Mouse (Mus musculus) heart, embryonic 16.5 days (tissue): ENCODE data around the gene Cacnb2. TPM values are rescaled to one million over a fixed set of nuclear protein-coding genes. Genes with fewer than 3 reads are reported as not detected.

Source experiments
- ATAC-seq: fragments of 200-750 bp; cut with Nextera tagmentation; replicated peaks from 2 replicates; pipeline ENCODE4 v1.8.0; 2017; ENCODE audit warnings: moderate number of reproducible peaks; ENCODE audit not compliant: insufficient read depth, low FRiP score; ENCODE audit errors: extremely low read depth
- H3K27ac ChIP-seq: fragments of 300-500 bp; sonication (generic); 2 replicates; pipeline ENCODE4 v1.5.1; 2014; ENCODE audit warnings: mild to moderate bottlenecking, low read length, control low read depth, moderate library complexity
- H3K27me3 ChIP-seq: fragments of 300-500 bp; sonication (generic); 2 replicates; pipeline ENCODE4 v1.6.1; 2014; ENCODE audit warnings: low read length, mixed read lengths; ENCODE audit not compliant: control insufficient read depth, insufficient read depth
- H3K36me3 ChIP-seq: fragments of 300-500 bp; sonication (generic); 2 replicates; pipeline ENCODE4 v1.6.1; 2014; ENCODE audit not compliant: control insufficient read depth, insufficient read depth
- H3K4me1 ChIP-seq: fragments of 300-500 bp; sonication (generic); 2 replicates; pipeline ENCODE4 v1.6.1; 2014; ENCODE audit warnings: low read length, mixed read lengths; ENCODE audit not compliant: control insufficient read depth, insufficient read depth
- H3K4me2 ChIP-seq: fragments of 300-500 bp; sonication (generic); 2 replicates; pipeline ENCODE4 v1.6.1; 2014; ENCODE audit warnings: low read depth, mild to moderate bottlenecking, control low read depth, low read length
- H3K4me3 ChIP-seq: fragments of 300-500 bp; sonication (generic); 2 replicates; pipeline ENCODE4 v1.5.1; 2014; ENCODE audit warnings: mild to moderate bottlenecking, control low read depth, low read length
- H3K9ac ChIP-seq: fragments of 300-500 bp; sonication (generic); 2 replicates; pipeline ENCODE4 v1.6.1; 2014; ENCODE audit warnings: low read length, control low read depth
- H3K9me3 ChIP-seq: fragments of 300-500 bp; sonication (generic); replicated peaks from 2 replicates; pipeline ENCODE4 v1.6.1; 2016; ENCODE audit warnings: low read length; ENCODE audit not compliant: control insufficient read depth
- WGBS: fragments of 180-500 bp; shearing (Covaris S2); extraction: QIAGEN DNeasy Blood & Tissue Kit; methylation state at CpG from one replicate; pipeline ENCODE4 v1.1.7; 2014; 5-methylcytosine and 5-hydroxymethylcytosine counted together
- polyA plus RNA-seq: library from polyadenylated mRNA; unstranded; fragments of >200 nt; fragmentation: Nextera tagmentation; extraction: Ambion mirVana; gene quantifications from 2 replicates; pipeline ENCODE4 v1.2.1, GENCODE M21; 2015

The Cacnb2 gene
- polyA plus RNA-seq, 1 experiment from 2014 or later, result 12.9 TPM

DNA sequence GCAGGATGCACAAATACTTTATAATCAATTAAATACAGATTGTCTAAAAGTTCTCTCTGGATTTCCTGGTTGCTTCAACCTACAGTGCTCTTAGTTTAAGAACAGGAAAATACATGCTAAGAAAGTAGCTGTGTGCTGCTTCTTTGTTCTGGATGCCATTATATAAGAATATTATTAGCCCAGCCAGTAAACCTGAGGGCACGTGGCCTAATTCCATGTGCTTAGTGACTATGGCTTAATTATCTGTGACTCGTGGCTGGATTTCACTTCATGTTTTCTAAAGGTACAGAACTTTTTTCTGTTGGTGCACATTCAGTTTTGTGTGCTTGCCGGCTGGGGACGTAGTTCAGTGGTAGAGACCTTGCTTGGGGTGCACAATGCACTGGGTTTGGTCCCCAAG lies 222.3 kb downstream of the Cacnb2 start:
- H3K4me1 ChIP-seq, result peaks cover 36% of the 10 kb centered on the region
- no peaks in the 10 kb centered on the region for H3K36me3 ChIP-seq
- no peaks in the 10 kb centered on the region for H3K27me3 ChIP-seq
- H3K9ac ChIP-seq, result peak overlapping the region; percentile 47
- no peaks in the 10 kb centered on the region for H3K9me3 ChIP-seq
- WGBS, result 57% methylated on average over 4 of the region's 4 CpGs
- peak overlapping the region; percentile 25; the same call in 1 of the 2 replicates for H3K27ac ChIP-seq
- H3K4me2 ChIP-seq, result peak overlapping the region; percentile 50
- peak overlapping the region; percentile 32 for H3K4me3 ChIP-seq
- no peak for ATAC-seq

DNA sequence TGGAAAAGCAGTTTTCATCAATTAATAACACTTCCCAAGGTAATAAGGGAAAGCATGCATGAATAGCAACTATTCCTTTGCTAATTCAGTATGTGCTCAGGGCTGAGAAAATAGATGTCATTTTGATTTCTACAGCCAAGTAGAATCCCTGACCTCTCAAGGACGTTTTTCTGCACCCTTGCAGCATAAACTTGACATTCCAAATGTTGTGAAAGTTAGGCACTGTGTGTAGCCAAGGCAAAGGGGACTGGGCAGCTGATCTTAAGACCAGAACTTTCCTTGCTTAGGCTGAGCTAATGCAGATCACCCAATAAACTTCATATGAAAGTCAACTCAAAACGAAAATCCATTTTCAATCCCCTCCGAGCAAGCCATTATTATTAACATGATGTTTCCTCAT lies 226.6 kb downstream of the Cacnb2 start:
- no peak overlapping the region for H3K4me2 ChIP-seq
- H3K4me1 ChIP-seq, result peaks cover 36% of the 10 kb centered on the region
- WGBS, result 61% methylated on average over 3 of the region's 3 CpGs
- no peak overlapping the region for H3K9ac ChIP-seq
- H3K27ac ChIP-seq, result peak overlapping the region; percentile 51; the same call in 1 of the 2 replicates
- H3K4me3 ChIP-seq, result no peak overlapping the region
- no peaks in the 10 kb centered on the region for H3K9me3 ChIP-seq
- no peaks in the 10 kb centered on the region for H3K36me3 ChIP-seq
- no peak for ATAC-seq
- no peaks in the 10 kb centered on the region for H3K27me3 ChIP-seq

DNA sequence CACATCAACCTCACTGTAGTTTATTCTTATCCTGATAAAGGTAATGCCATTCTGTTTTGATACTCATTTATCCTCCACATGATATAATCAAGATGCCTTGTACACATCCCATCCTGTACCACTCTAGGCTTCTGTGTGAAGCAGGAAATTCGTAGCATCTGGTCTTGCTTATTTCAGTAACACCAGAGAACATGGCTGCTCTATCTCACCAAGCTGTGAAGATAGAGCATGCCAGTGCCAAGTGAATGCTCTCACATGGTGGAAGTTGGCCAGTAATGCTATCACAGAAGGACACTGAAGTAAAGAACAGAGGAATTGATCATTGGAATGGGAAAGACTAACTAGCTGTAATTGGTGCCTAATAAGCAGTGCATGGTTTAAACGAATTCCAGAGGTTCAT lies 228.4 kb downstream of the Cacnb2 start:
- Histone ChIP-seq H3K36me3 (no peaks in the 10 kb centered on the region), H3K27me3 (no peaks in the 10 kb centered on the region), H3K4me2 (no peak overlapping the region), H3K9ac (no peak overlapping the region), H3K4me1 (peaks cover 45% of the 10 kb centered on the region), H3K4me3 (no peak overlapping the region), H3K27ac (0 out of 2 replicates have a peak overlapping the region, but pooled peaks have one; percentile 19), H3K9me3 (no peaks in the 10 kb centered on the region)
- peak; percentile 39; the same call in 1 of the 2 replicates for ATAC-seq
- 60% methylated on average over 2 of the region's 2 CpGs for WGBS

DNA sequence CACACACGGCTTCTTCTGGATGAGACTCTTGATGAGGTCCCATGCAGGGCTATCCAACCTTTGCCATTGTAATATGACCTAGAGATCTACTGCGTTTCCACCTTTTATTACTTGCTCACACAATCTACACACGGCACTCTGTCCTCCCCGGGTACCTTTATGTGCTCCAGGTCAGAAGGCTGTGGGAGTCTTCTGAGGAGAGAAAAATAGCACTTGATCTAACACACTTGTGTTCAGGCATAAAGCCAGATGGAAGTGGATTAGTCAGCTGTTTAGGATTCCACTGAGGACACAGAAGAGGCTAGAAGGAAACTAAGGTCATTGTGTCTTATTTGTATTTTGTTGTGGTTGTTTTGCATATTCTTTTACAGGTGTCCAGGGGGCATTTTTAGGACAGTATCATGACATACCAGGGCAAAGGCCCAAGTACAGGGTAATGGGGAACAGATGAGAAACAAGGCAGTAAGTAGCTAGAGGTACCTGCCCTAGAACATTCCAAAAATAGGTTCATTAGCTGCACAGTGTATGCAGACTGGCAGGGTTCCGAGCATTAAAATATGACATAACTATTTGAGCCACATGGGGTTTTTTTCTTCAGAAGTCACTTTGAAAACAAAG lies 231.9 kb downstream of the Cacnb2 start:
- ATAC-seq, result peak; percentile 87

DNA sequence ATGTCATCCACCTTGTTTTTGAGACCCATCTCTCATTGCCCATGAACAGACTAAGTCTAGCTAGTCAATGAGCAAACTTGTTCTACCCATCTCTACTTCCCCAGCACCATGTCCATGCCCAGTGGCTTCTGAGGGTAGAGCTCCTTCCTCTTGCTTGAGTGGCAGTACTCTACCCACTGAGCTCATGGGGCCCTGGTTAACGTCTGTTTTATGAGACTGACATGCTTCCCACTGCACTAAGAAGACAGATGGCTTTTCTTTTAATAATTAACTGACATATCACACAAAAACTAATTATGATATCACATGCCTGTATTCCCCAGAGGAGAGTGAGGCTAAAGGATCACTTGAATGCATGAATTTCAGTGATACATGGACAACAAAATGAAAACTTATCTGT lies 238.4 kb downstream of the Cacnb2 start:
- no peak for ATAC-seq
- no peaks in the 10 kb centered on the region for H3K9me3 ChIP-seq
- no peak overlapping the region for H3K27ac ChIP-seq
- no peak overlapping the region for H3K9ac ChIP-seq
- 47% methylated on average over 1 of the region's 1 CpGs for WGBS
- no peak overlapping the region for H3K4me3 ChIP-seq
- no peaks in the 10 kb centered on the region for H3K36me3 ChIP-seq
- H3K4me2 ChIP-seq, result no peak overlapping the region
- peaks cover 11% of the 10 kb centered on the region for H3K4me1 ChIP-seq
- H3K27me3 ChIP-seq, result no peaks in the 10 kb centered on the region

More for the DNA sequence above, 231.9 kb downstream of the Cacnb2 start:
- peak overlapping the region; percentile 1; the same call in 1 of the 2 replicates for H3K4me2 ChIP-seq
- no peak overlapping the region for H3K4me3 ChIP-seq
- H3K27me3 ChIP-seq, result no peaks in the 10 kb centered on the region
- peak overlapping the region; percentile 79 for H3K27ac ChIP-seq
- H3K9ac ChIP-seq, result no peak overlapping the region
- H3K36me3 ChIP-seq, result no peaks in the 10 kb centered on the region
- H3K4me1 ChIP-seq, result peaks cover 33% of the 10 kb centered on the region
- WGBS, result 40% methylated on average over 5 of the region's 5 CpGs
- H3K9me3 ChIP-seq, result no peaks in the 10 kb centered on the region

DNA sequence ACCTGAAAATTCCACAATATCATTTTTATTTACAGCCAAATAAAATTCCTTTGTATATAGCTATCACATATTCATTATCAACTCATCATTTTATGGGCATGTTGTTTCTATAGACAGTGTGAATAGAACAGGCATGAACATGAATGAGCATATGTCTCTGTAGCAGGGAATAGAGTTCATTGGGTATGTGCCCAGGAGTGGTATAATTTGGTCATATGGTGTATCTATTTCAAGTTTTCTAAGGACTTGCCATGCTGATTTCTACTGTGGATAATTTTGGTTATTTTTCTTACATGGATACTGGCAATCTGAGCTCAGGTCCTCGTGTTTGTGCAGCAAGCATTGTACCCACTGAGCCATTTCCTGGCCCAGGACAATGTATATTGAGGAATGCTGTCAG lies 243.8 kb downstream of the Cacnb2 start:
- no peak overlapping the region for H3K4me2 ChIP-seq
- no peaks in the 10 kb centered on the region for H3K27me3 ChIP-seq
- no peaks in the 10 kb centered on the region for H3K36me3 ChIP-seq
- 67% methylated on average over 1 of the region's 1 CpGs for WGBS
- no peaks in the 10 kb centered on the region for H3K4me1 ChIP-seq
- no peak overlapping the region for H3K9ac ChIP-seq
- no peak for ATAC-seq
- H3K4me3 ChIP-seq, result no peak overlapping the region
- no peaks in the 10 kb centered on the region for H3K9me3 ChIP-seq
- no peak overlapping the region for H3K27ac ChIP-seq

DNA sequence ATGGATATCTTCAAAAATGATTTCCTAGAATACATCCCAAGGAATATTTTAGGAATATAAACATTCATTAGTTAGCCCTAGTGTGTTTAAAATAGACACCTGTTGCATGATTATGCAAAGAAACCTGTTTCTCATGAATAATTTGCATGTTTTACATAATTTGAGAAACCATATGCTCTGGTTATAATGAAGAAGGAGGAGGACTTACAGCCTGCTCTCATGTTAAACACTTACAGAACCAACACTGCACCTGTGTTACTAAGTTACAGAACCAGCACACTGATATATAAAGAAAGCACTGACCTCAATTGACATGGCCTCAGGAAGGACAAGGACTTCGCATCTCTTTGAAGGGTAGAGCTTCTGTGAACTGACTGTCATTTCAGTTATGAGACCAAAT lies 244.3 kb downstream of the Cacnb2 start:
- no peaks in the 10 kb centered on the region for H3K27me3 ChIP-seq
- no peak overlapping the region for H3K4me2 ChIP-seq
- H3K4me3 ChIP-seq, result no peak overlapping the region
- 81% methylated on average over 1 of the region's 1 CpGs for WGBS
- no peak overlapping the region for H3K9ac ChIP-seq
- no peaks in the 10 kb centered on the region for H3K36me3 ChIP-seq
- no peak for ATAC-seq
- H3K9me3 ChIP-seq, result no peaks in the 10 kb centered on the region
- H3K27ac ChIP-seq, result no peak overlapping the region
- H3K4me1 ChIP-seq, result no peaks in the 10 kb centered on the region

DNA sequence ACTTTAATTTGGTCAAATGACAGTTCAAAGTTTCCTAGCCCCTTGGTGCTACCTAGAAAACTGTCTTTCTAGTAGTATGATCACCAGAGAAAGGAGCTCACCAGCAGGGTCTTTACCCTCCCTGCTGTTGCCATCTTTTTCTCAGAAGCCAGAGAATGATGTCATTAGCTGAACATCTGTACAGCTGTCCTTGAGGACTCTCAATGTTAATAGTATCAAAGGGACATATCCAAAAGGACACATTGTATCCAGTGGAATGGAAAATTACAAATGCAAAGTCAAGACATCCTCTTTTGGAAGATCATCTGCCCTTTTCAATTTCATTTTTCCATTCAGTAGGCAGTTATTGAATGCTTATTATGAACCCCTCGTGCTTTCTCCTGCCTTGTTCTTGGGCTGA lies 247.9 kb downstream of the Cacnb2 start:
- Histone ChIP-seq H3K9ac (no peak overlapping the region), H3K9me3 (no peaks in the 10 kb centered on the region), H3K4me1 (no peaks in the 10 kb centered on the region), H3K4me3 (no peak overlapping the region), H3K4me2 (no peak overlapping the region), H3K36me3 (no peaks in the 10 kb centered on the region), H3K27me3 (no peaks in the 10 kb centered on the region), H3K27ac (no peak overlapping the region)
- 85% methylated on average over 1 of the region's 1 CpGs for WGBS
- no peak for ATAC-seq

DNA sequence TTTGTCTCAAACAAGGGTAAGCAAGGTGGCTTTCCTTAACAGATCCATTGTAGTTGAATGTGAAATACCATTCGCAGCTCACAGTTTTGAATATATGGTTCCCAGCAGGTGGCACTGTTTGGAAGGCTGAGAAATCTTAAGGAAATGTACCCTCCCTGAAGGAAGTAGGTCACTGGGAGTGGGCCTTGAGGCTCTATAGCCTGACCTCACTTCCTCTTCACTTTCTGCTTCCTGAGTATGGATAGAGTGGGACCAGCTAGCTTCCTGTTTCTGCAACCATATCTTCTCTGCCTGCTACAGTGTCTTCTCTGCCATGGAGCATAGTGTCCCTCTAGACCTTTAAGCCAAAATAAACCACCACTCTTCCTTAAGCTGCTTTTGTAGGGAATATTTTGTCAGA lies 248.5 kb downstream of the Cacnb2 start:
- H3K4me2 ChIP-seq, result no peak overlapping the region
- H3K36me3 ChIP-seq, result no peaks in the 10 kb centered on the region
- WGBS, result 77% methylated on average over 1 of the region's 1 CpGs
- no peaks in the 10 kb centered on the region for H3K27me3 ChIP-seq
- no peaks in the 10 kb centered on the region for H3K4me1 ChIP-seq
- ATAC-seq, result no peak
- H3K9ac ChIP-seq, result no peak overlapping the region
- H3K4me3 ChIP-seq, result no peak overlapping the region
- H3K27ac ChIP-seq, result no peak overlapping the region
- H3K9me3 ChIP-seq, result no peaks in the 10 kb centered on the region
